Mouse (Mus musculus) left cerebral cortex, adult 18-20 months (tissue): ENCODE measurements at regions not wholly inside any gene's neighbourhood (a gene's known extent, or its start where the extent isn't known, plus 50 kb on each side); places are given as distances from the start of the nearest gene placed in this dataset.

Experiments
- DNase-seq, 2 experiments: peaks; one replicate each; pipeline ENCODE4 v3.0.0; 2021 to 2022; ENCODE audit warnings: low spot score in 2 of 2, mixed read lengths in 1 of 2

- no peak for DNase-seq
These were observed 158.1 kb upstream of the Igfbp3 start for GRCm38 (mm10) chr11:7371835-7372234.

GRCm38 (mm10) chr11:7361388-7361787 is 147.7 kb upstream of the Igfbp3 start:
- DNase-seq = no peak

GRCm38 (mm10) chr11:7348601-7349000 is 134.9 kb upstream of the Igfbp3 start:
- no peak for DNase-seq

- no peak for DNase-seq
These were observed 124.1 kb upstream of the Igfbp3 start for GRCm38 (mm10) chr11:7337826-7338225.

- no peak for DNase-seq
These were observed 103.8 kb upstream of the Igfbp3 start for GRCm38 (mm10) chr11:7317409-7317970.

GRCm38 (mm10) chr11:7296252-7296651 is 82.5 kb upstream of the Igfbp3 start:
- no peak for DNase-seq

GRCm38 (mm10) chr11:7289242-7289938 is 75.7 kb upstream of the Igfbp3 start:
- no peak for DNase-seq

GRCm38 (mm10) chr11:7284836-7285490 is 71.2 kb upstream of the Igfbp3 start:
- DNase-seq = no peak

GRCm38 (mm10) chr11:7282981-7283380 is 69.3 kb upstream of the Igfbp3 start:
- DNase-seq = no peak

- DNase-seq = no peak
These were observed 68.5 kb upstream of the Igfbp3 start for GRCm38 (mm10) chr11:7282188-7282587.

GRCm38 (mm10) chr11:7281656-7282055 is 67.9 kb upstream of the Igfbp3 start:
- DNase-seq = no peak

GRCm38 (mm10) chr11:7279891-7280290 is 66.2 kb upstream of the Igfbp3 start:
- DNase-seq = no peak

- no peak for DNase-seq
These were observed 58.8 kb upstream of the Igfbp3 start for GRCm38 (mm10) chr11:7272543-7272942.

GRCm38 (mm10) chr11:7270916-7271315 is 57.2 kb upstream of the Igfbp3 start:
- no peak for DNase-seq

GRCm38 (mm10) chr11:7263971-7264370 is 50.2 kb upstream of the Igfbp3 start:
- no peak for DNase-seq
